Mouse (Mus musculus) intestine, embryonic 15.5 days (tissue): ENCODE results near the gene Itgb1. TPM values are rescaled to one million over a fixed set of nuclear protein-coding genes. Genes with fewer than 3 reads are reported as not detected.
A peak's percentile ranks its signal among the peaks of the same experiment; 100 is the strongest.

ENCODE experiments used
- ATAC-seq: fragments of 200-750 bp; cut with Nextera tagmentation; 2 replicates; pipeline ENCODE4 v1.8.0; 2017; ENCODE audit warnings: moderate TSS enrichment, moderate library complexity
- H3K27ac ChIP-seq: fragments of 300-500 bp; sonication (generic); 2 replicates; pipeline ENCODE4 v1.5.1; 2015; ENCODE audit warnings: mild to moderate bottlenecking, inconsistent platforms
- H3K27me3 ChIP-seq: fragments of 300-500 bp; sonication (generic); replicated peaks from 2 replicates; pipeline ENCODE4 v1.6.1; 2015; ENCODE audit warnings: inconsistent platforms
- H3K36me3 ChIP-seq: fragments of 300-500 bp; sonication (generic); 2 replicates; pipeline ENCODE4 v1.6.1; 2015; ENCODE audit warnings: inconsistent platforms
- H3K4me1 ChIP-seq: fragments of 300-500 bp; sonication (generic); replicated peaks from 2 replicates; pipeline ENCODE4 v1.6.1; 2015; ENCODE audit warnings: inconsistent platforms
- H3K4me2 ChIP-seq: fragments of 300-500 bp; sonication (generic); replicated peaks from 2 replicates; pipeline ENCODE4 v1.6.1; 2015; ENCODE audit warnings: mild to moderate bottlenecking, inconsistent platforms
- H3K4me3 ChIP-seq: fragments of 300-500 bp; sonication (generic); replicated peaks from 2 replicates; pipeline ENCODE4 v1.5.1; 2015; ENCODE audit warnings: inconsistent platforms
- H3K9ac ChIP-seq: fragments of 300-500 bp; sonication (generic); 2 replicates; pipeline ENCODE4 v1.6.1; 2015; ENCODE audit warnings: inconsistent platforms
- H3K9me3 ChIP-seq: fragments of 300-500 bp; sonication (generic); 2 replicates; pipeline ENCODE4 v1.6.1; 2016; ENCODE audit warnings: inconsistent platforms
- WGBS: fragments of 180-500 bp; shearing (Covaris S2); methylation state at CpG from one replicate; pipeline ENCODE4 v1.1.7; 2015; 5-methylcytosine and 5-hydroxymethylcytosine counted together
- polyA plus RNA-seq: library from polyadenylated mRNA; unstranded; fragments of >200 nt; fragmentation: Nextera tagmentation; extraction: Ambion mirVana; gene quantifications from 2 replicates; pipeline ENCODE4 v1.2.1, GENCODE M21; 2015

Gene Itgb1
- polyA plus RNA-seq, 1 experiment from 2014 or later: 305 TPM

DNA sequence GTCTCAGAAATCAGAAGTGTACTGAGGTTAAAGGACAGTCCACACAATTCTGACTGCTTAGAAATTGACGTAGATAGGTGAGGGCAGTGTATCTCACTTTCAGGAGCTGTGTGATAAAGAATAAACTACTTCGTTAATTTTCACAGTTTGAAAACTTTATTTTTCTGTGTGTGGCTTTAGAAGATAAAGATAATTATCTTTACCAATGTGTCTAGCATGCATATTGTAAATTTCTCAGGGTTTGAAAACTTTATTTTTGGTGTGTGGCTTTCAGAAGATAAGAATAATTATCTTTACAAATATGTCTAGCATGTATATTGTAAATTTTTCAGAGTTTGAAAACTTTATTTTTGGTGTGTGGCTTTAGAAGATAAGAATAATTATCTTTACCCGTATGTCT lies 3.2 kb downstream of the Itgb1 start:
- ATAC-seq: no peak
- Histone ChIP-seq H3K4me2 (no peak overlapping the region), H3K4me1 (peaks cover 14% of the 10 kb centered on the region), H3K9me3 (no peaks in the 10 kb centered on the region), H3K27me3 (no peaks in the 10 kb centered on the region), H3K36me3 (no peaks in the 10 kb centered on the region), H3K4me3 (no peak overlapping the region), H3K27ac (no peak overlapping the region), H3K9ac (no peak overlapping the region)
- 61% methylated on average over 3 of the region's 3 CpGs for WGBS

DNA sequence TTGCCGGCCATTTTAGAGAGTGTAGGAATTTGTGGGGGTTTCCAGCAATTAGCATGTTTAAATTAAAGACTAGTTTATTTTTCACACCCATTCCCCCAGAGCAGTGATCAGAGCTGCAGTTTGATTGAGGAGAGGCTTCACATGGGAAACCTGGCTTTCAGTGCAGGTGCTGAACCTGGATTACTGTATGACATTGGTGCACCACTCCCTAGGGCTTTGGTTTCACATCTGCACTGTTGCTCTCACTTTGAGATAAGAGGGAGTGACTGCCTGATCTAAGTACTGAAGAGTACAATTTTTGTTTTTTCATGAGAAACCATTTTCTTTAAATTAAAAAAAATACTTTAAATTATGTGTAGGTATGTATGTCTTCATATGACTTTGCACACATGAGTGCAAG lies 4.6 kb downstream of the Itgb1 start:
- H3K27ac ChIP-seq: no peak overlapping the region
- H3K4me2 ChIP-seq: peak overlapping the region; percentile 15; the same call in 1 of the 2 replicates
- no peaks in the 10 kb centered on the region for H3K27me3 ChIP-seq
- H3K4me3 ChIP-seq: no peak overlapping the region
- peaks cover 17% of the 10 kb centered on the region for H3K4me1 ChIP-seq
- no peak overlapping the region for H3K9ac ChIP-seq
- ATAC-seq: no peak
- H3K9me3 ChIP-seq: no peaks in the 10 kb centered on the region
- 76% methylated on average over 1 of the region's 1 CpGs for WGBS
- no peaks in the 10 kb centered on the region for H3K36me3 ChIP-seq

- Histone ChIP-seq H3K9me3 (no peaks in the 10 kb centered on the region), H3K4me3 (no peak overlapping the region), H3K9ac (no peak overlapping the region), H3K27ac (no peak overlapping the region), H3K4me1 (0 out of 2 replicates have a peak, but pooled peaks cover 9% of the 10 kb centered on the region), H3K36me3 (no peaks in the 10 kb centered on the region), H3K4me2 (no peak overlapping the region), H3K27me3 (no peaks in the 10 kb centered on the region)
- WGBS: 100% methylated on average over 1 of the region's 1 CpGs
- no peak for ATAC-seq
Measured at GRCm38 (mm10) chr8:128696701-128697397, 11.4 kb downstream of the Itgb1 start.

GRCm38 (mm10) chr8:128697945-128698344 lies 12.5 kb downstream of the Itgb1 start:
- no peak for ATAC-seq
- Histone ChIP-seq H3K27me3 (no peaks in the 10 kb centered on the region), H3K4me3 (no peak overlapping the region), H3K36me3 (no peaks in the 10 kb centered on the region), H3K9ac (no peak overlapping the region), H3K4me2 (no peak overlapping the region), H3K9me3 (no peaks in the 10 kb centered on the region), H3K4me1 (0 out of 2 replicates have a peak, but pooled peaks cover 9% of the 10 kb centered on the region), H3K27ac (no peak overlapping the region)
- WGBS: 54% methylated on average over 3 of the region's 3 CpGs

GRCm38 (mm10) chr8:128704376-128704775 lies 18.9 kb downstream of the Itgb1 start:
- Histone ChIP-seq H3K27ac (no peak overlapping the region), H3K9me3 (no peaks in the 10 kb centered on the region), H3K9ac (no peak overlapping the region), H3K4me2 (no peak overlapping the region), H3K36me3 (no peaks in the 10 kb centered on the region), H3K27me3 (no peaks in the 10 kb centered on the region), H3K4me3 (no peak overlapping the region), H3K4me1 (no peaks in the 10 kb centered on the region)
- no peak for ATAC-seq
- WGBS: 83% methylated on average over 1 of the region's 1 CpGs

- H3K4me1 ChIP-seq: no peaks in the 10 kb centered on the region
- H3K9ac ChIP-seq: no peak overlapping the region
- no peaks in the 10 kb centered on the region for H3K9me3 ChIP-seq
- H3K4me2 ChIP-seq: no peak overlapping the region
- no peak overlapping the region for H3K27ac ChIP-seq
- 86% methylated on average over 2 of the region's 2 CpGs for WGBS
- H3K4me3 ChIP-seq: no peak overlapping the region
- ATAC-seq: no peak
- no peaks in the 10 kb centered on the region for H3K27me3 ChIP-seq
- H3K36me3 ChIP-seq: no peaks in the 10 kb centered on the region
Measured at GRCm38 (mm10) chr8:128704836-128705235, 19.4 kb downstream of the Itgb1 start.

DNA sequence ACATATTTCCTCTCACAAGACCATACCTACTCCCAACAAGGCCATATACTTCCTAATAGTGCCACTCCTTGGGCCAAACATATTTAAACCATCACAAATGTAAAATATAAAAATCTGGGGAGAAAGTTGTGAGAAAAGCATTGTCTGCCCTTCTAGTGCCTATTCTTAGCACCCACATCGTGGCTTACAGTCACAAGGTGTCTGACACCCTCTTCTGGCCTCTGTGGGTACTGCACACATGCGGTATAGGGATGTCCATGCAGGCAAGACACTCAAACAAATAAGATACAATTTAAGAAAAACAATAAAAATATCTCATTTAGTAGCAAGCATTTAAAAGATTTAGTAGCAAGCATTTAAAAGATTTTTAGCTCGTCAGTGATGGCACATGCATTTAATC lies 23.8 kb downstream of the Itgb1 start:
- Histone ChIP-seq H3K4me1 (no peaks in the 10 kb centered on the region), H3K36me3 (peaks cover 13% of the 10 kb centered on the region; the same call in 1 of the 2 replicates), H3K27me3 (no peaks in the 10 kb centered on the region), H3K9ac (no peak overlapping the region), H3K9me3 (no peaks in the 10 kb centered on the region), H3K4me3 (no peak overlapping the region), H3K4me2 (no peak overlapping the region), H3K27ac (no peak overlapping the region)
- no peak for ATAC-seq
- 54% methylated on average over 3 of the region's 3 CpGs for WGBS

DNA sequence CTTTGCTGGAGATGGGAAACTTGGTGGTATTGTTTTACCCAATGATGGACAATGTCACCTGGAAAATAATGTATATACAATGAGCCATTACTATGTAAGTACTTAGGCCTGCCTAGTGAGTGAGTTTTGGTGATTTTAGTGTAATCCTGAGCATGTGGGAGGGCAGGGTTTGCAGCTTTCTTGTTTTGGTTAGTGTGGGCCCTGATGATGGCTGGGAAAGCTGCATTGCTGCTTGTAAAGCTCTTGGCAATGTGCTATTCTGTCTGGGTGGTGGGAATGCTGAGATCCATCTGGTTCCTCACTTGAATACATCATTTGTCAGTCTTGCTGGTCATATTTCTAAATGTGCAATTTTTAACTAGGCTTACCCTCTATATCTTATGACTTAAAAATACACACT lies 30.7 kb downstream of the Itgb1 start:
- no peak overlapping the region for H3K27ac ChIP-seq
- peaks cover 32% of the 10 kb centered on the region for H3K36me3 ChIP-seq
- no peak overlapping the region for H3K4me2 ChIP-seq

DNA sequence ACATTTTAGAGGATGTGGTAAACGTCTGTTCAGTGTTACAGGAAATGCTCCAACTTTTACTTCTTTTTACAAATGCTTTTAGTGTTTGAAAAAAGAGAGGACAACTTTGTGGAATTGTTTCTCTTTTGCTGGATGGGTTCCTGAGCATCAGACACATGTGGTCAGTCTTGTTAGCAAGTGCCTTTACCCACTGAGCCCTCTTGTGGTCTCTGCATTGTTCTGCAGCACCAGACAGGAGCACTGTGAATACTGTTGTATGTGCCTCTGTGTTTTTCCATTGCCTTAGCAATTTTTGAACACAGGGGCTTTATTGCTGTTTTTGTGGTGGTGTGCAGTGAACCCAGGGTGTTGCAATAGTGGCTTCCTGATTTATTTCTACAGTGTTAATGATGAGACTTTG lies 39.4 kb downstream of the Itgb1 start:
- Histone ChIP-seq H3K4me3 (no peak overlapping the region), H3K4me1 (no peaks in the 10 kb centered on the region), H3K36me3 (peaks cover 25% of the 10 kb centered on the region), H3K4me2 (no peak overlapping the region), H3K27ac (no peak overlapping the region), H3K27me3 (no peaks in the 10 kb centered on the region), H3K9me3 (no peaks in the 10 kb centered on the region), H3K9ac (no peak overlapping the region)
- ATAC-seq: no peak
- 42% methylated on average over 1 of the region's 1 CpGs for WGBS

More for the DNA sequence above, 30.7 kb downstream of the Itgb1 start:
- Histone ChIP-seq H3K9me3 (no peaks in the 10 kb centered on the region), H3K27me3 (no peaks in the 10 kb centered on the region), H3K4me3 (no peak overlapping the region), H3K9ac (no peak overlapping the region), H3K4me1 (no peaks in the 10 kb centered on the region)
- ATAC-seq: no peak

- Histone ChIP-seq H3K4me1 (no peaks in the 10 kb centered on the region), H3K4me2 (no peak overlapping the region), H3K36me3 (peaks cover 16% of the 10 kb centered on the region), H3K9me3 (no peaks in the 10 kb centered on the region), H3K4me3 (no peak overlapping the region), H3K27me3 (no peaks in the 10 kb centered on the region), H3K9ac (no peak overlapping the region), H3K27ac (no peak overlapping the region)
- 90% methylated on average over 1 of the region's 1 CpGs for WGBS
- ATAC-seq: no peak
Measured at GRCm38 (mm10) chr8:128727213-128727612, 41.8 kb downstream of the Itgb1 start.

- H3K36me3 ChIP-seq: peaks cover 16% of the 10 kb centered on the region; the same call in 1 of the 2 replicates
Measured at GRCm38 (mm10) chr8:128732254-128732653, 46.8 kb downstream of the Itgb1 start.

DNA sequence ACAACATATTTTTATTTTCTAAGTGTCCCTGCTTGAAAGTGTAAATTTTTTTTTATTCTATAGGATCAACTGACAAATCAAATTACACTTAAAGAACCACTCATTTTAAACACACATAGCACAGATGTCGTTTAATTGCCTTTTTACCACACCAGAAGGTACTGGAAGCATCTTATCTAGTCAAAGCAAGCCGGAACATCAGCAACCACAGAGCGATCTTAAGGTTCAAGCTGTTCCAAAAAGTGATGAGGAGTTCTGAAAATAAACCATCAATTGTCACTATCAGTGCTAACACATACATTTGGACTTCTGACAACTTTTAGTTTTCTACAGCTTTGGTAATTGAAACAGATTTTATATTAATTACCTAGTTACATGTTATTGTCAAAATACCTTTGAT lies 48.7 kb downstream of the Itgb1 start:
- Histone ChIP-seq H3K36me3 (peaks cover 18% of the 10 kb centered on the region; the same call in 1 of the 2 replicates), H3K9ac (no peak overlapping the region), H3K27me3 (no peaks in the 10 kb centered on the region), H3K9me3 (no peaks in the 10 kb centered on the region), H3K4me3 (no peak overlapping the region), H3K4me2 (no peak overlapping the region), H3K4me1 (no peaks in the 10 kb centered on the region), H3K27ac (no peak overlapping the region)
- whole genome bisulfite sequencing: 99% methylated on average over 3 of the region's 3 CpGs
- ATAC-seq: no peak

More at GRCm38 (mm10) chr8:128732254-128732653, 46.8 kb downstream of the Itgb1 start:
- Histone ChIP-seq H3K4me1 (no peaks in the 10 kb centered on the region), H3K27ac (no peak overlapping the region), H3K9me3 (no peaks in the 10 kb centered on the region), H3K27me3 (no peaks in the 10 kb centered on the region), H3K4me2 (no peak overlapping the region), H3K9ac (no peak overlapping the region), H3K4me3 (no peak overlapping the region)
- WGBS: 85% methylated on average over 2 of the region's 2 CpGs
- no peak for ATAC-seq

DNA sequence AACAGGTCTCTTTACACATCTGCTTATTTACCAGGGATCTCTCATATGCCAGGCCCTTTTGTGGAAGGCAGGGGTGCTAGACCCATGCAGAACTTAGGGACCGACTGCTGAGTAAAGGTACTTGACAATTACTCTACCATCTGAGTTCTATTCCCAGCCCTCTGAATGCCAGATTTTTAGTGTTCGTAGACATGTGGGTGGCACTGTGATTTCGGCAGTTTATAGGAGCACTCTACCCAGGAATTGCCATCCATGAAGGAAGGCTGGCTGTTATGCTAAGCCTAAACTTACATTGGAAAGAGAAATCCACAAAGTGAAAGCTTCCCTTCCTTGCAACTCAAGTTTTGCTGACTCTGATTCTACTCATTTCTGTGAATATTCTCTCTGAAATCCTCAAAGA lies 50.2 kb downstream of the Itgb1 start:
- Histone ChIP-seq H3K9ac (no peak overlapping the region), H3K27me3 (no peaks in the 10 kb centered on the region), H3K9me3 (no peaks in the 10 kb centered on the region), H3K4me2 (no peak overlapping the region), H3K27ac (no peak overlapping the region), H3K36me3 (peaks cover 21% of the 10 kb centered on the region; the same call in 1 of the 2 replicates), H3K4me3 (no peak overlapping the region), H3K4me1 (no peaks in the 10 kb centered on the region)
- WGBS: 97% methylated on average over 3 of the region's 3 CpGs
- no peak for ATAC-seq
